Mouse (Mus musculus) stomach, postnatal 0 days (tissue): ENCODE results near the gene Ppih. TPM values are rescaled to one million over a fixed set of nuclear protein-coding genes. Genes with fewer than 3 reads are reported as not detected.
"Not testable (repeated sequence)": the region's sequence is repeated elsewhere in the genome, so short reads cannot be mapped to it uniquely, and the experiment has no call there.

ENCODE experiments used
- ATAC-seq: fragments of 200-750 bp; cut with Nextera tagmentation; 2 replicates; pipeline ENCODE4 v1.8.0; 2017; ENCODE audit not compliant: low FRiP score, low TSS enrichment
- DNase-seq: peaks from one replicate; pipeline ENCODE4 v3.0.0-alpha.2; 2016; ENCODE audit warnings: low spot score
- H3K27ac ChIP-seq: fragments of 300-500 bp; sonication (generic); replicated peaks from 2 replicates; pipeline ENCODE4 v1.5.1; 2014; ENCODE audit warnings: mild to moderate bottlenecking, control low read depth
- H3K27me3 ChIP-seq: fragments of 300-500 bp; sonication (generic); 2 replicates; pipeline ENCODE4 v1.6.1; 2014; ENCODE audit warnings: low read length; ENCODE audit not compliant: control insufficient read depth, insufficient read depth
- H3K36me3 ChIP-seq: fragments of 300-500 bp; sonication (generic); 2 replicates; pipeline ENCODE4 v1.6.1; 2014; ENCODE audit warnings: low read length, mixed read lengths; ENCODE audit not compliant: control insufficient read depth, insufficient read depth
- H3K4me1 ChIP-seq: fragments of 300-500 bp; sonication (generic); replicated peaks from 2 replicates; pipeline ENCODE4 v1.6.1; 2014; ENCODE audit warnings: antibody characterized with exemption; ENCODE audit not compliant: control insufficient read depth, insufficient read depth
- H3K4me2 ChIP-seq: fragments of 300-500 bp; sonication (generic); replicated peaks from 2 replicates; pipeline ENCODE4 v1.6.1; 2014; ENCODE audit warnings: low read depth, mild to moderate bottlenecking, control low read depth, moderate library complexity
- H3K4me3 ChIP-seq: fragments of 300-500 bp; sonication (generic); 2 replicates; pipeline ENCODE4 v1.5.1; 2014; ENCODE audit warnings: low read depth, low read length, control low read depth
- H3K9ac ChIP-seq: fragments of 300-500 bp; sonication (generic); 2 replicates; pipeline ENCODE4 v1.6.1; 2014; ENCODE audit warnings: mild to moderate bottlenecking, low read length, control low read depth, mixed read lengths
- H3K9me3 ChIP-seq: fragments of 300-500 bp; sonication (generic); 2 replicates; pipeline ENCODE4 v1.6.1; 2016; ENCODE audit warnings: low read length; ENCODE audit not compliant: control insufficient read depth
- CTCF ChIP-seq: IDR thresholded peaks from 2 replicates; pipeline ENCODE4 v1.5.1; 2016; ENCODE audit warnings: antibody characterized with exemption, low read depth, mild to moderate bottlenecking, moderate library complexity
- EP300 ChIP-seq: optimal IDR thresholded peaks from 2 replicates; pipeline ENCODE3; 2016; ENCODE audit warnings: antibody characterized with exemption
- WGBS: fragments of 180-500 bp; shearing (Covaris S2); extraction: QIAGEN DNeasy Blood & Tissue Kit; methylation state at CpG from one replicate; pipeline ENCODE4 v1.1.7; 2014; 5-methylcytosine and 5-hydroxymethylcytosine counted together
- polyA plus RNA-seq: library from polyadenylated mRNA; unstranded; fragments of >200 nt; fragmentation: Nextera tagmentation; extraction: Ambion mirVana; gene quantifications from 2 replicates; pipeline ENCODE4 v1.2.1, GENCODE M21; 2015

Ppih gene
- polyA plus RNA-seq, 1 experiment from 2014 or later, result 44.7 TPM

GRCm38 (mm10) chr4:119284861-119285260 lies 35.5 kb downstream of the Ppih start:
- WGBS, result 69% methylated on average over 1 of the region's 1 CpGs
- Histone ChIP-seq H3K36me3 (peaks cover 17% of the 10 kb centered on the region), H3K27ac (no peak overlapping the region; the same call in 1 of the 2 replicates)

GRCm38 (mm10) chr4:119278784-119279183 lies 41.6 kb downstream of the Ppih start:
- H3K9me3 ChIP-seq, H3K4me2 ChIP-seq, H3K9ac ChIP-seq, ATAC-seq, H3K4me3 ChIP-seq, H3K4me1 ChIP-seq, DNase-seq, H3K27ac ChIP-seq, H3K27me3 ChIP-seq: not testable (repeated sequence)
- WGBS, result 78% methylated on average over 15 of the region's 15 CpGs
- H3K36me3 ChIP-seq, result peaks cover 21% of the 10 kb centered on the region

More at GRCm38 (mm10) chr4:119284861-119285260, 35.5 kb downstream of the Ppih start:
- TF ChIP-seq EP300 (no peak), CTCF (no peak)
- Histone ChIP-seq H3K9ac (no peak overlapping the region), H3K9me3 (no peaks in the 10 kb centered on the region), H3K4me2 (no peak overlapping the region), H3K27me3 (no peaks in the 10 kb centered on the region), H3K4me3 (no peak overlapping the region), H3K4me1 (no peaks in the 10 kb centered on the region)
- DNase-seq, result no peak
- 0 out of 2 replicates have a peak, but pooled peaks have one; percentile 38 for ATAC-seq

GRCm38 (mm10) chr4:119275726-119276125 lies 44.6 kb downstream of the Ppih start:
- ATAC-seq (no peak), DNase-seq (no peak)
- Histone ChIP-seq H3K9ac (no peak overlapping the region), H3K9me3 (no peaks in the 10 kb centered on the region), H3K27me3 (no peaks in the 10 kb centered on the region), H3K36me3 (peaks cover 10% of the 10 kb centered on the region; the same call in 1 of the 2 replicates), H3K27ac (peak overlapping the region; percentile 74), H3K4me3 (no peak overlapping the region), H3K4me2 (no peak overlapping the region), H3K4me1 (no peaks in the 10 kb centered on the region)
- 74% methylated on average over 2 of the region's 2 CpGs for WGBS
- TF ChIP-seq CTCF (no peak), EP300 (no peak)

- ATAC-seq (peak; percentile 46; the same call in 1 of the 2 replicates), DNase-seq (no peak)
- Histone ChIP-seq H3K9me3 (no peaks in the 10 kb centered on the region), H3K36me3 (peaks cover 10% of the 10 kb centered on the region; the same call in 1 of the 2 replicates), H3K9ac (no peak overlapping the region), H3K4me1 (no peaks in the 10 kb centered on the region), H3K4me2 (no peak overlapping the region), H3K4me3 (no peak overlapping the region), H3K27ac (peak overlapping the region; percentile 74), H3K27me3 (no peaks in the 10 kb centered on the region)
- TF ChIP-seq EP300, result no peak
- no peak; the same call in 1 of the 2 replicates for TF ChIP-seq CTCF
- 52% methylated on average over 2 of the region's 2 CpGs for WGBS
Measured at GRCm38 (mm10) chr4:119275226-119275625, 45.1 kb downstream of the Ppih start.

GRCm38 (mm10) chr4:119274627-119275026 lies 45.7 kb downstream of the Ppih start:
- Histone ChIP-seq H3K9ac (no peak overlapping the region), H3K27ac (peak overlapping the region; percentile 74; the same call in 1 of the 2 replicates), H3K36me3 (peaks cover 10% of the 10 kb centered on the region; the same call in 1 of the 2 replicates), H3K4me2 (no peak overlapping the region), H3K4me1 (no peaks in the 10 kb centered on the region), H3K4me3 (no peak overlapping the region), H3K9me3 (no peaks in the 10 kb centered on the region), H3K27me3 (no peaks in the 10 kb centered on the region)
- 76% methylated on average over 1 of the region's 1 CpGs for WGBS
- TF ChIP-seq EP300 (no peak), CTCF (no peak)
- ATAC-seq (peak; percentile 78), DNase-seq (no peak)

GRCm38 (mm10) chr4:119266606-119267005 lies 53.7 kb downstream of the Ppih start:
- H3K4me2 ChIP-seq, result no peak overlapping the region
- H3K27ac ChIP-seq, result no peak overlapping the region
- H3K9me3 ChIP-seq, result no peaks in the 10 kb centered on the region
- H3K4me3 ChIP-seq, result no peak overlapping the region
- no peaks in the 10 kb centered on the region for H3K4me1 ChIP-seq
- no peak for DNase-seq
- no peak for ATAC-seq
- TF ChIP-seq EP300 (no peak), CTCF (no peak)
- 57% methylated on average over 13 of the region's 13 CpGs for WGBS
- 0 out of 2 replicates have a peak, but pooled peaks cover 2% of the 10 kb centered on the region for H3K36me3 ChIP-seq
- no peaks in the 10 kb centered on the region for H3K27me3 ChIP-seq
- H3K9ac ChIP-seq, result no peak overlapping the region
